Mouse (Mus musculus): ENCODE data around the gene Thrap3. TPM values are rescaled to one million over a fixed set of nuclear protein-coding genes. Genes with fewer than 3 reads are reported as not detected.
"Not testable (repeated sequence)": the region's sequence is repeated elsewhere in the genome, so short reads cannot be mapped to it uniquely, and the experiment has no call there.

Gene Thrap3
- polyA plus RNA-seq, 1 experiment = 133 TPM

GRCm38 (mm10) chr4:126190636-126191035 is 11.9 kb downstream of the Thrap3 start:
- no peak for TF ChIP-seq POLR2A (IDR thresholded peaks at IDR 0.05; ENCODE audit: borderline replicate concordance, extremely low read depth, insufficient read depth, insufficient read length, poor library complexity, severe bottlenecking)
- no peak for TF ChIP-seq CTCF (IDR thresholded peaks at IDR 0.05; ENCODE audit: borderline replicate concordance, extremely low read depth, insufficient read depth, insufficient read length)
- no peak for DNase-seq (ENCODE audit: low read depth)

GRCm38 (mm10) chr4:126187096-126187495 is 15.5 kb downstream of the Thrap3 start:
- DNase-seq (ENCODE audit: low read depth) = no peak
- TF ChIP-seq CTCF (IDR thresholded peaks at IDR 0.05; ENCODE audit: borderline replicate concordance, extremely low read depth, insufficient read depth, insufficient read length) (no peak), POLR2A (IDR thresholded peaks at IDR 0.05; ENCODE audit: borderline replicate concordance, extremely low read depth, insufficient read depth, insufficient read length, poor library complexity, severe bottlenecking) (no peak)

- TF ChIP-seq CTCF (IDR thresholded peaks at IDR 0.05; ENCODE audit: borderline replicate concordance, extremely low read depth, insufficient read depth, insufficient read length) (no peak), POLR2A (IDR thresholded peaks at IDR 0.05; ENCODE audit: borderline replicate concordance, extremely low read depth, insufficient read depth, insufficient read length, poor library complexity, severe bottlenecking) (no peak)
- no peak for DNase-seq (ENCODE audit: low read depth)
Measured at GRCm38 (mm10) chr4:126183034-126183433, 19.5 kb downstream of the Thrap3 start.

- TF ChIP-seq CTCF (IDR thresholded peaks at IDR 0.05; ENCODE audit: borderline replicate concordance, extremely low read depth, insufficient read depth, insufficient read length) (peak; percentile 70), POLR2A (IDR thresholded peaks at IDR 0.05; ENCODE audit: borderline replicate concordance, extremely low read depth, insufficient read depth, insufficient read length, poor library complexity, severe bottlenecking) (no peak)
Measured at GRCm38 (mm10) chr4:126181170-126181957, 21.2 kb downstream of the Thrap3 start.

GRCm38 (mm10) chr4:126175980-126176379 is 26.6 kb downstream of the Thrap3 start:
- DNase-seq (ENCODE audit: low read depth) = not testable (repeated sequence)

More at GRCm38 (mm10) chr4:126181170-126181957, 21.2 kb downstream of the Thrap3 start:
- peak; percentile 76 for DNase-seq (ENCODE audit: low read depth)

GRCm38 (mm10) chr4:126173800-126174199 is 28.8 kb downstream of the Thrap3 start:
- TF ChIP-seq CTCF (IDR thresholded peaks at IDR 0.05; ENCODE audit: borderline replicate concordance, extremely low read depth, insufficient read depth, insufficient read length) = no peak
- no peak for TF ChIP-seq POLR2A (IDR thresholded peaks at IDR 0.05; ENCODE audit: borderline replicate concordance, extremely low read depth, insufficient read depth, insufficient read length, poor library complexity, severe bottlenecking)
- DNase-seq (ENCODE audit: low read depth) = no peak

- not testable (repeated sequence) for DNase-seq (ENCODE audit: low read depth)
Measured at GRCm38 (mm10) chr4:126170737-126171136, 31.8 kb downstream of the Thrap3 start.

- no peak for TF ChIP-seq POLR2A (IDR thresholded peaks at IDR 0.05; ENCODE audit: borderline replicate concordance, extremely low read depth, insufficient read depth, insufficient read length, poor library complexity, severe bottlenecking)
- TF ChIP-seq CTCF (IDR thresholded peaks at IDR 0.05; ENCODE audit: borderline replicate concordance, extremely low read depth, insufficient read depth, insufficient read length) = no peak
Measured at GRCm38 (mm10) chr4:126168851-126169250, 33.7 kb downstream of the Thrap3 start.

GRCm38 (mm10) chr4:126166084-126166483 is 36.5 kb downstream of the Thrap3 start:
- TF ChIP-seq CTCF (IDR thresholded peaks at IDR 0.05; ENCODE audit: borderline replicate concordance, extremely low read depth, insufficient read depth, insufficient read length) = no peak
- DNase-seq (ENCODE audit: low read depth) = no peak

More at GRCm38 (mm10) chr4:126168851-126169250, 33.7 kb downstream of the Thrap3 start:
- no peak for DNase-seq (ENCODE audit: low read depth)

- DNase-seq (ENCODE audit: low read depth) = not testable (repeated sequence)
Measured at GRCm38 (mm10) chr4:126165092-126165491, 37.5 kb downstream of the Thrap3 start.

- DNase-seq (ENCODE audit: low read depth) = no peak
- TF ChIP-seq POLR2A (IDR thresholded peaks at IDR 0.05; ENCODE audit: borderline replicate concordance, extremely low read depth, insufficient read depth, insufficient read length, poor library complexity, severe bottlenecking) (no peak), CTCF (IDR thresholded peaks at IDR 0.05; ENCODE audit: borderline replicate concordance, extremely low read depth, insufficient read depth, insufficient read length) (no peak)
Measured at GRCm38 (mm10) chr4:126163685-126164084, 38.9 kb downstream of the Thrap3 start.

- TF ChIP-seq CTCF (IDR thresholded peaks at IDR 0.05; ENCODE audit: borderline replicate concordance, extremely low read depth, insufficient read depth, insufficient read length) (no peak), POLR2A (IDR thresholded peaks at IDR 0.05; ENCODE audit: borderline replicate concordance, extremely low read depth, insufficient read depth, insufficient read length, poor library complexity, severe bottlenecking) (no peak)
- peak; percentile 4 for DNase-seq (ENCODE audit: low read depth)
Measured at GRCm38 (mm10) chr4:126163067-126163659, 39.4 kb downstream of the Thrap3 start, which contains the start of gene Sh3d21. TSS of gene Sh3d21 (minus strand) at chr4:126163491.
